Mouse (Mus musculus) lung, embryonic 14.5 days (tissue): ENCODE measurements around the gene Nap1l1. TPM values are rescaled to one million over a fixed set of nuclear protein-coding genes. Genes with fewer than 3 reads are reported as not detected.

Source experiments
- ATAC-seq: fragments of 200-750 bp; cut with Nextera tagmentation; 2 replicates; pipeline ENCODE4 v1.8.0; 2017; ENCODE audit warnings: mild to moderate bottlenecking, moderate TSS enrichment, moderate library complexity; ENCODE audit not compliant: insufficient read depth
- DNase-seq: peaks from one replicate; pipeline ENCODE4 v3.0.0-alpha.2; 2015
- H3K27ac ChIP-seq: fragments of 300-500 bp; sonication (generic); 2 replicates; pipeline ENCODE4 v1.5.1; 2014; ENCODE audit warnings: low read depth, mild to moderate bottlenecking, moderate library complexity
- H3K27me3 ChIP-seq: fragments of 300-500 bp; sonication (generic); 2 replicates; pipeline ENCODE4 v1.6.1; 2014; ENCODE audit warnings: low read length, control low read depth; ENCODE audit not compliant: insufficient read depth
- H3K36me3 ChIP-seq: fragments of 300-500 bp; sonication (generic); 2 replicates; pipeline ENCODE4 v1.6.1; 2014; ENCODE audit warnings: control low read depth; ENCODE audit not compliant: insufficient read depth
- H3K4me1 ChIP-seq: fragments of 300-500 bp; sonication (generic); 2 replicates; pipeline ENCODE4 v1.6.1; 2014; ENCODE audit warnings: antibody characterized with exemption, control low read depth; ENCODE audit not compliant: insufficient read depth
- H3K4me2 ChIP-seq: fragments of 300-500 bp; sonication (generic); 2 replicates; pipeline ENCODE4 v1.6.1; 2014; ENCODE audit warnings: mild to moderate bottlenecking
- H3K4me3 ChIP-seq: fragments of 300-500 bp; sonication (generic); 2 replicates; pipeline ENCODE4 v1.5.1; 2014; ENCODE audit warnings: low read depth, low read length
- H3K9ac ChIP-seq: fragments of 300-500 bp; sonication (generic); 2 replicates; pipeline ENCODE4 v1.6.1; 2014
- H3K9me3 ChIP-seq: fragments of 300-500 bp; sonication (generic); 2 replicates; pipeline ENCODE4 v1.6.1; 2016; ENCODE audit warnings: low read depth, low read length, control low read depth
- CTCF ChIP-seq: IDR thresholded peaks from 2 replicates; pipeline ENCODE4 v1.5.1; 2016; ENCODE audit warnings: antibody characterized with exemption, low read depth
- WGBS: fragments of 180-500 bp; shearing (Covaris S2); extraction: QIAGEN DNeasy Blood & Tissue Kit; methylation state at CpG from one replicate; pipeline ENCODE4 v1.1.7; 2014; 5-methylcytosine and 5-hydroxymethylcytosine counted together
- polyA plus RNA-seq: library from polyadenylated mRNA; unstranded; fragments of >200 nt; fragmentation: Nextera tagmentation; extraction: Ambion mirVana; gene quantifications from 2 replicates; pipeline ENCODE4 v1.2.1, GENCODE M21; 2014

Gene Nap1l1
- polyA plus RNA-seq, 1 experiment from 2014 or later = 301 TPM

- H3K9ac ChIP-seq = no peak overlapping the region
- DNase-seq = no peak
- ATAC-seq = no peak
- no peak for TF ChIP-seq CTCF
- H3K4me3 ChIP-seq = no peak overlapping the region
- no peaks in the 10 kb centered on the region for H3K27me3 ChIP-seq
- H3K4me1 ChIP-seq = peaks cover 6% of the 10 kb centered on the region; the same call in 1 of the 2 replicates
- H3K27ac ChIP-seq = 0 out of 2 replicates have a peak overlapping the region, but pooled peaks have one; percentile 42
- 24% methylated on average over 10 of the region's 10 CpGs for WGBS
- H3K4me2 ChIP-seq = 0 out of 2 replicates have a peak overlapping the region, but pooled peaks have one; percentile 4
- peaks cover 8% of the 10 kb centered on the region for H3K36me3 ChIP-seq
- H3K9me3 ChIP-seq = no peaks in the 10 kb centered on the region
Measured at GRCm38 (mm10) chr10:111503716-111504115, 30.7 kb downstream of the Nap1l1 start.

DNA sequence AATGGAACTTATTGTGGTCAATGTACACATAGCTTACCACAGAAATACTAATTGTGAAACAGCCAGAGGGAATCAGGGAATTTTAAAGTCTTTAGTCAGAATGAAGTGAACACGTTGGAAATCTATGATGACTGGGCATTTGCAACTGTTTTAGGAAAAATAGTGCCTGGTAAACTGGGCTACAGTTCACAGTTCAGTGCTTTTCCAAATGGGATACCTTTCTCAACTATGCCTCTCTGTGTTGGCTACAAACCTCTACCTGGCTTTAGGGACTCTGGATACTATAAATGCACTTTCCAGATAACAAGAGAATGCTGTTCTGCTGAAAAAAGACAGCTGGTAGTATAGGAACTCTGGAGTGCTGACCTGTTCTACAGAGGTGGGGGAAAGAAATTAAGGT lies 31.6 kb downstream of the Nap1l1 start:
- ATAC-seq (no peak), DNase-seq (no peak)
- 43% methylated on average over 1 of the region's 1 CpGs for WGBS
- Histone ChIP-seq H3K4me2 (no peak overlapping the region), H3K9me3 (no peaks in the 10 kb centered on the region), H3K9ac (no peak overlapping the region), H3K27ac (no peak overlapping the region), H3K4me1 (peaks cover 9% of the 10 kb centered on the region; the same call in 1 of the 2 replicates), H3K4me3 (no peak overlapping the region), H3K27me3 (no peaks in the 10 kb centered on the region), H3K36me3 (peaks cover 13% of the 10 kb centered on the region; the same call in 1 of the 2 replicates)
- TF ChIP-seq CTCF = no peak

- Histone ChIP-seq H3K27me3 (no peaks in the 10 kb centered on the region), H3K4me1 (peaks cover 13% of the 10 kb centered on the region; the same call in 1 of the 2 replicates), H3K27ac (no peak overlapping the region; the same call in 1 of the 2 replicates), H3K9me3 (no peaks in the 10 kb centered on the region), H3K9ac (no peak overlapping the region; the same call in 1 of the 2 replicates), H3K4me3 (peak overlapping the region; percentile 91; the same call in 1 of the 2 replicates), H3K36me3 (peaks cover 17% of the 10 kb centered on the region; the same call in 1 of the 2 replicates), H3K4me2 (peak overlapping the region; percentile 83)
- peak; percentile 40 for DNase-seq
- no peak for TF ChIP-seq CTCF
- WGBS = 53% methylated on average over 7 of the region's 7 CpGs
- no peak for ATAC-seq
Measured at GRCm38 (mm10) chr10:111505406-111505805, 32.4 kb downstream of the Nap1l1 start.

DNA sequence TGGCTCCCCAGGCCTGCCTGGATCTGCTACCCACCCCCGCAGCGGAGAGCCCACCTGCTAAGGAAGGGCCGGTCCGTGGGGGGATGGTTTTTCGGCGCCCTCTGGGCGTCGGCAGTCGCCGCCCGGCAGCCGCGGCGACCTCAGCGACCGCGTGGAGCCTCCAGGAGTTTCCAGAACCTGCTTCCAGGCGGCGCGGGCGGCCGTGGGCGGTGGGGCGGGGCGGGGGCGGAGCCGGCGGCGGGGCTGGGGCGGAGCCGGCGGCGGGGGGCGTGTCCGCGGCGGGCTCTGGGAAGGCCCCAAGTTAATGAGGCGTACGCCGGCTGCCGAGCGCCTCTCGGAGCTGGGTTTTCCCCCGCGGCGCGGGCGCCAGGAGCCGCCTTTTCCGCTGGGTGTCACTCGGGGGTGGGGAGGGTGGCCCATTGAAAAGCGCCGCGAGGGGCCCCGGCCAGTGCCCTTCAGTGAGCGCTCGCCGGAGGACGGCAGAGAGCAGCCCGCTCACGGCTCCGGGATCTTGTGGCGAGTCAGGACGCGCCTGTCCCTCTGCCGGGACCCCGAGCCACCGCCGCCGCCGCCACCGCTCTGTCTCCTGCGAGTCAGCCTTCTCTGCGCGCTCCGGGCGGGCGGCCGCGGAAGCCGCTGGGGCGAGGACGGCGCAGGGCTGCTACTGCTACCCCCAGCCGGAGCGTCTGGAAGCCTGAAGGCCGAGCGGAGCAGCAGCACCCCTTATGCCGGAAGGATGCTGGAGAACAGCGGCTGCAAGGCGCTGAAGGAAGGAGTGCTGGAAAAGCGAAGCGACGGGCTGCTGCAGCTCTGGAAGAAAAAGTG lies 33.3 kb downstream of the Nap1l1 start, which contains the start of gene Phlda1:
Gene Phlda1, plus strand, starts transcription at position 186 of the 825 bp plus-strand sequence.
- under 1% methylated on average over 89 of the region's 94 CpGs for WGBS
- H3K4me1 ChIP-seq = peaks cover 18% of the 10 kb centered on the region

DNA sequence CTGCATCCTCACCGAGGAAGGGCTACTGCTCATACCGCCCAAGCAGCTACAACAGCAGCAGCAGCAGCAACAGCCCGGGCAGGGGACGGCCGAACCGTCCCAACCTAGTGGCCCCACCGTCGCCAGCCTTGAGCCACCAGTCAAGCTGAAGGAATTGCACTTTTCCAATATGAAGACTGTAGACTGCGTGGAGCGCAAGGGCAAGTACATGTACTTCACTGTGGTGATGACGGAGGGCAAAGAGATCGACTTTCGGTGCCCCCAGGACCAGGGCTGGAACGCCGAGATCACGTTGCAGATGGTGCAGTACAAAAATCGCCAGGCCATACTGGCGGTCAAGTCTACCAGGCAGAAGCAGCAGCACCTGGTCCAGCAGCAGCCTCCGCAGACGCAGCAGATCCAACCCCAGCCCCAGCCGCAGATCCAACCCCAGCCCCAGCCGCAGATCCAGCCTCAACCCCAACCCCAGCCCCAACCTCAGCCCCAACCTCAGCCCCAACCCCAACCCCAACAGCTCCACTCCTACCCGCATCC lies 34.0 kb downstream of the Nap1l1 start:
- peak overlapping the region; percentile 96 for H3K27ac ChIP-seq
- H3K27me3 ChIP-seq = no peaks in the 10 kb centered on the region
- H3K9me3 ChIP-seq = no peaks in the 10 kb centered on the region
- H3K9ac ChIP-seq = peak overlapping the region; percentile 95
- H3K4me3 ChIP-seq = peak overlapping the region; percentile 91
- H3K4me2 ChIP-seq = peak overlapping the region; percentile 83
- H3K36me3 ChIP-seq = peaks cover 17% of the 10 kb centered on the region; the same call in 1 of the 2 replicates
- peaks cover 25% of the 10 kb centered on the region for H3K4me1 ChIP-seq
- TF ChIP-seq CTCF = no peak
- WGBS = under 1% methylated on average over 23 of the region's 23 CpGs
- DNase-seq = no peak
- peak; percentile 13 for ATAC-seq

More for the DNA sequence above, 33.3 kb downstream of the Nap1l1 start, which contains the start of gene Phlda1:
- Histone ChIP-seq H3K9ac (peak within 1 kb of the TSS; percentile 95), H3K4me2 (peak within 1 kb of the TSS; percentile 83), H3K9me3 (no peaks in the 10 kb centered on the region), H3K27me3 (no peaks in the 10 kb centered on the region), H3K4me3 (peak within 1 kb of the TSS; percentile 91), H3K27ac (peak within 1 kb of the TSS; percentile 96), H3K36me3 (peaks cover 17% of the 10 kb centered on the region; the same call in 1 of the 2 replicates)
- ATAC-seq (peak; percentile 94), DNase-seq (peak; percentile 98)
- peak; percentile 39 for TF ChIP-seq CTCF

GRCm38 (mm10) chr10:111507460-111508211 lies 34.6 kb downstream of the Nap1l1 start:
- peaks cover 17% of the 10 kb centered on the region; the same call in 1 of the 2 replicates for H3K36me3 ChIP-seq
- DNase-seq (peak; percentile 74), ATAC-seq (no peak)
- TF ChIP-seq CTCF = peak; percentile 58
- H3K9ac ChIP-seq = peak overlapping the region; percentile 95
- peak overlapping the region; percentile 96 for H3K27ac ChIP-seq
- H3K4me1 ChIP-seq = peaks cover 30% of the 10 kb centered on the region
- no peaks in the 10 kb centered on the region for H3K9me3 ChIP-seq
- H3K4me3 ChIP-seq = peak overlapping the region; percentile 91
- peak overlapping the region; percentile 83 for H3K4me2 ChIP-seq
- under 1% methylated on average over 38 of the region's 38 CpGs for WGBS
- no peaks in the 10 kb centered on the region for H3K27me3 ChIP-seq
